Mouse (Mus musculus) 3T3-L1 (cell line): ENCODE data around the gene S1pr4.

Experiments
- DNase-seq: peaks from one replicate; pipeline ENCODE4 v3.0.0-alpha.2; 2015; ENCODE audit warnings: low read depth, low spot score

The S1pr4 gene

GRCm38 (mm10) chr10:81500032-81500431, at the start of gene S1pr4:
Gene S1pr4 (minus strand): TSS chr10:81500132.
- DNase-seq = no peak

- DNase-seq = no peak
Observed at GRCm38 (mm10) chr10:81548944-81549343, 49.0 kb upstream of the S1pr4 start.

DNA sequence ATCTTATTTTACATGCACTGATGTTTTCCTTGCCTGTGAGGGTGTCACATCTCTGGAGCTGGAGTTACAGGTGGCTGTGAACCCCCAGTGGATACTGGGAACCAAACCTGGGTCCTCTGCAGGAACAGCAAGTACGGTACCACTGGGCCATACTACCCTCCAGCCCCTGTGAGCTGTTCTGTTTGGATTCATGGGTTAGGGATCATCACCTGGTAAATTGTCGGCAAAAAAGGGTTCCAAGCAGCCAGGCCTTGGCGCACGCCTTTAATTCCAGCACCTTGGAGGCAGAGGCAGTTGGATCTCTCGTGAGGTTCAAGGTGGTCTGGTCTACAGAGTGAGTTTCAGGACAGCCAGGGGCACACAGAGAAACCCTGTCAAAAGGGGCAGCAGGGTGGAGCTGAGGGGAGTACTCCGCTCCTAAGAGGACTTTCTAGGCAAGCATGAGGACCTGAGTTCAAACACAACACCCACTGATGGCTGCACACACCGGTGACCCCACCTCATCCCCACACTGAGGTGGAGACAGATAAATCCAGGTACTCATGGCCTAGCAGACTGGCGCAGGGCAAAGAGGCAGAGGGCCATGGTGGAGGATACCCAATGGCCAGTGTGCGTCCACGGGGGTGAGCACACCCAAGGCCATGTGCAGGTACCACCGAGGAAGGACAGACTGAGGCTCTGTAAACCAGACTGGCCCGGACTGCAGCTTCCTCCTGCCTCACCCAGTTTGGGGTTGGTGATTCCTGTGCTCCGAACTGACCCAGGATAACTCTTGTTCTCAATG, 47.0 kb upstream of the S1pr4 start:
- no peak for DNase-seq

DNA sequence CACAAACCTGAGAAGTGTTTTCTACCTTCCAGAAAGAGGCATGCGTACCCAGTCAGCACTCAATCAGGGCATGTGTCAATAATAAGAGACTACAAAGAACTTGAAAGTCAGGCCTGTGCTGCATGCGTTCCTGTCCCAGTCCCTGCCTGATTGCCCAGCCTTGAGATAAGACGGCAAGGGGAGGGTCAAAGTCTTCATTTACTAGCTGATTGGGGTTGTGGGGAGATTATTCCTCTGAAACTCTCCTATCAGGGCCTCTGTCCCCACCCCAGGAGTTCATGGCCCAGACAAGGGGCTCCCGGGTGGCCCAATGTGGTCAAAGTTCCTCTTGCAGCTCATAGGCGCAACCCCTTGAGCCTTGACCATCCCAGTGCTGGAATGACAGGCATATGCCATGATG, 46.4 kb upstream of the S1pr4 start:
- DNase-seq = no peak

DNA sequence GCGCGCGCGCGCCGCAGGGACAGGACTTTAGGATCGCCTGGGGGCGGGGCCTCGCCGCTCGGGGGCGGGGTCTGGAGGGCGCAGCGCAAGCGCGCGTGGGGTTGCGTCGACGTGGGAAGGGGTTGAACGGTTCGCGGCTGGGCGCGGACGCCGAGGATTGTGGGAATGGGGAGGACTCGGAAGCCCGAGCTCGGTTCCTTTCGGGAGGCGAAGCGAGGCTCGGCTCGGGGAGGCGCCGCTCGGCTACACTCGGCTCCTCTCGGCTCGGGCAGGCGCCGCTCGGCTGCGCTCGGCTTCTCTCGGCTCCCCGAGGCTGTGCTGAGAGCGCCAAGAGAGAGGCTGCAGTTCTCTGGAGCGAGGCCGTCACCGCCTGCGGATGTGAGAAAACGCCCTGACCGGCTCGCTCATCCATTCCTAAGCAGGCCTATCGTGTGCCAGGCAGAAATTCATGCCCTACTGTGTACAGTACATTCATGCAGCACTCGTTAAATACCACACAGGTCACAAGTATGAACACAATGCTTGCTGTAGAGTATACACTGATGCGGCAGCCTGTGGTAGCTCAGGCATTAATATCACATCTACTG, 45.3 kb upstream of the S1pr4 start, which contains the start of gene Gna11:
Gna11 (minus strand) TSS at position 30 of the 587 bp plus-strand sequence.
- peak; percentile 94 for DNase-seq

GRCm38 (mm10) chr10:81544296-81545160, 44.6 kb upstream of the S1pr4 start:
- DNase-seq = no peak

- no peak for DNase-seq
Observed at GRCm38 (mm10) chr10:81543633-81544032, 43.7 kb upstream of the S1pr4 start.

GRCm38 (mm10) chr10:81542727-81543460, 43.0 kb upstream of the S1pr4 start:
- no peak for DNase-seq

- DNase-seq = no peak
Observed at GRCm38 (mm10) chr10:81541803-81542202, 41.9 kb upstream of the S1pr4 start.

DNA sequence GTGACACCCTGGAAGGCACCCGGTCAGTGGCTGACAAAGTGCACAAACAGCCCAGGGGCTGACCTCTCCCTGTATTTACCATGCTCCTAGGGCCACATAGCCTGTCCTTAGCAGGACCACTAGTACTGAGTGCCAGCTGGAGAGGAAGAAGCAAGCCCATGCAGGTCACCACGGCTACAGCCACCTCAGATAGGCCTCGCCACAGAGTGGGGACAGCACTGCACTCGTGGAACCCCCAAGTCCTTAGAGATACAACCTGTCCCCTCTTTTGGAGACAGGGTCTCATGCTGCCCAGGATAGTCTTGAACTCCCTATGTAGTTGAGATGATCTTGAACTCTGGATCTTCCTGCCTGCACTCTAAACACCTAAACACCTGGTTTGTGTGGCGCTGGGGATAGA, 41.4 kb upstream of the S1pr4 start:
- no peak for DNase-seq

GRCm38 (mm10) chr10:81538321-81539048, 38.6 kb upstream of the S1pr4 start:
- DNase-seq = no peak

GRCm38 (mm10) chr10:81537429-81537828, 37.5 kb upstream of the S1pr4 start:
- DNase-seq = no peak

DNA sequence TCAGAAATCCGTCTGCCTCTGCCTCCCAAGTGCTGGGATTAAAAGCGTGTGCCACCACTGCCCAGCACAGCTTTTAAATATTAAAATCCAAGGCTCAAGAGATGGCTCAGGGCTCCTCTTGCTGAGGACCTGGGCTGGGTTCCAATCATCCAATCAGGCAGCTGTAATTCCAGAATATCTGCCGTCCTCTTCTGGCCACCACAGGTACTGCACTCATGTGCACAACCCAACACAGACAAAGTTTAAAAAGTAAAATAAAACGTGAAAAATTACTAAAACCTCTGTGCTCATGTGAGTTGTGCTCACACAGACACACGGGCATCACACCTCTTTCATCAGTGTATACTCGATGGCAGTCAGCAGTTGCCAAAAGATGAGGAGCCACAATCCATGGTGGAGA, 36.8 kb upstream of the S1pr4 start:
- DNase-seq = peak; percentile 66

- DNase-seq = no peak
Observed at GRCm38 (mm10) chr10:81534826-81535225, 34.9 kb upstream of the S1pr4 start.

DNA sequence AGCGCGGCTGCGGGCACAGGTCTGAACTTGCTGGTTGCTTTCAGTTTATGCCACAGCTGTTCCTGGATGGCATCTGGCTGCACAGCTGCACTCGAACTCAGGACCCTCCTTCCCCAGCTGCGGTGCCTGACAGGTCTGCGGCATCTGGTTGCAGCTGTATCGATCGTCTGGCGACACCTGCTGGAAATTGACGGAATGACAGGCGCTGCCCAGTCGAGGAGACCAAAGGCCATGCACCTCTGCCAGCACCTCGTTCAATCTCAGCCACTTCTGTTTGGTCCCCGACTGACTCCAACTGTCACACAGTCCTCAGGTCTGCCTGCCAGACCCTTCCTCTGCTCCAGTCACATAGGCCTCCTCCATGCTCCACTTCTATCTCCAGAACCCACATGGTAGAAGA, 26.8 kb upstream of the S1pr4 start:
- peak; percentile 74 for DNase-seq

- DNase-seq = no peak
Observed at GRCm38 (mm10) chr10:81525017-81525694, 25.2 kb upstream of the S1pr4 start.

GRCm38 (mm10) chr10:81524051-81524605, 24.2 kb upstream of the S1pr4 start, which contains the start of gene Gna15:
Gene Gna15 (minus strand): TSS chr10:81524225.
- DNase-seq = no peak

GRCm38 (mm10) chr10:81523570-81523969, 23.6 kb upstream of the S1pr4 start:
- DNase-seq = no peak

DNA sequence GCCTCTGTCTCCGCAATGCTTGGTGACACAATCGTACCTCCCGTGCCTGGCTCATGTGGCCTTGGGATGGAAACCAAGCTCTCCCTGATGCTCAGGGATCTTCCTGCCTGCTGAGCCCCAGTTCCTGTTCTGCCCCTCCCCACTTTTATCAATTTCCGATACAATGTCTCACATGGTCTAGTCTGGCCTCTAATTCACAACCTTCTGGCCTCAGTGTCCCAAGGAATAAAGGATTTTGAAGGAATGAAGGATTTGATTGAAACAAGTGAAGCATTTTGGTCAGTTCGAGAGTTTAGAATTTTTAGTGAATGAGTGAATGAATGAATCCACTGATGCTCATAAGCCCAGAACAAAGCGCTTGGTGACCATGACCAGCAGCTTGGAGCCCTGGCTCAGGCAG, 23.2 kb upstream of the S1pr4 start:
- no peak for DNase-seq

DNA sequence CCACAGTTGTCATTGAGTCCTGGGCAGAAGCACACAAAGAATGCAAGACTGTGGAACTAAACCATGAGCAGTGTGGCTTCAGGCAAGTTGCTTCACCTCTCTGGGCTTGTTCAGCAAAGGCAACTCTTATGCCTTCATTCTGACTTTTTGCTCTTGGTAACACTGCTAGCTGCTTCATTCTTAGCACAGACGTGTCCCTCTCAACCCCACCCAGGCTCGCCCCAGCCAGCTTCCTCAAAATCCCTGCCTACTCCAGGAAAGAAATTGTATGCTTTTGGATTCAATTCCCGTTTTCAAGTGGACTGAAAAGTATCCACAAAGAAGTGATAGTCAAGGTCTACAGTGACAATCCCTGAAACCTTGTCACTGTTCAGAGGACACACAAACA, 20.0 kb upstream of the S1pr4 start:
- no peak for DNase-seq
